Mouse (Mus musculus) neural tube, embryonic 10.5 days (tissue): Measurements from ENCODE around the gene Nfib.
A peak's percentile ranks its signal among the peaks of the same experiment; 100 is the strongest.

Source experiments
- DNase-seq: peaks from one replicate; pipeline ENCODE4 v3.0.0-alpha.2; 2017; ENCODE audit warnings: low spot score; ENCODE audit errors: extremely low spot score

Nfib gene

GRCm38 (mm10) chr4:82542656-82543397 is 162.7 kb downstream of the Nfib start:
- no peak for DNase-seq

- peak; percentile 65 for DNase-seq
Observed at GRCm38 (mm10) chr4:82541894-82542510, 163.5 kb downstream of the Nfib start.

GRCm38 (mm10) chr4:82540466-82540990 is 165.0 kb downstream of the Nfib start:
- DNase-seq, result no peak

- DNase-seq, result no peak
Observed at GRCm38 (mm10) chr4:82540048-82540410, 165.5 kb downstream of the Nfib start.

- no peak for DNase-seq
Observed at GRCm38 (mm10) chr4:82539406-82540047, 166.0 kb downstream of the Nfib start.

- DNase-seq, result peak; percentile 35
Observed at GRCm38 (mm10) chr4:82538815-82539214, 166.7 kb downstream of the Nfib start.

- peak; percentile 72 for DNase-seq
Observed at GRCm38 (mm10) chr4:82538069-82538811, 167.3 kb downstream of the Nfib start.

- peak; percentile 77 for DNase-seq
Observed at GRCm38 (mm10) chr4:82537279-82537967, 168.1 kb downstream of the Nfib start.

- DNase-seq, result peak; percentile 56
Observed at GRCm38 (mm10) chr4:82536435-82537278, 168.9 kb downstream of the Nfib start.

- DNase-seq, result no peak
Observed at GRCm38 (mm10) chr4:82535606-82536434, 169.7 kb downstream of the Nfib start.

- DNase-seq, result no peak
Observed at GRCm38 (mm10) chr4:82533231-82533630, 172.3 kb downstream of the Nfib start.

GRCm38 (mm10) chr4:82532443-82533191 is 172.9 kb downstream of the Nfib start:
- no peak for DNase-seq

- no peak for DNase-seq
Observed at GRCm38 (mm10) chr4:82531977-82532376, 173.6 kb downstream of the Nfib start.

- peak; percentile 30 for DNase-seq
Observed at GRCm38 (mm10) chr4:82530875-82531353, 174.6 kb downstream of the Nfib start.

- DNase-seq, result no peak
Observed at GRCm38 (mm10) chr4:82528978-82529377, 176.6 kb downstream of the Nfib start.

- DNase-seq, result peak; percentile 8
Observed at GRCm38 (mm10) chr4:82519935-82520334, 185.6 kb downstream of the Nfib start.

GRCm38 (mm10) chr4:82518132-82518531 is 187.4 kb downstream of the Nfib start:
- DNase-seq, result no peak

GRCm38 (mm10) chr4:82517311-82517710 is 188.2 kb downstream of the Nfib start:
- peak; percentile 4 for DNase-seq
